Mouse (Mus musculus): ENCODE results near the gene Tmem262. TPM values are rescaled to one million over a fixed set of nuclear protein-coding genes. Genes with fewer than 3 reads are reported as not detected.

The Tmem262 gene
- total and polyA plus RNA-seq, 3 experiments: 0.18 TPM; not detected in 2

- Histone ChIP-seq H3K27ac (ENCODE audit: control insufficient read depth, low read depth, low read length) (no peak overlapping the region), H3K9me3 (replicated peaks; ENCODE audit: insufficient read depth, low read length) (no peaks in the 10 kb centered on the region), H3K4me3 (ENCODE audit: control insufficient read depth in 1 of 2, insufficient read depth in 1 of 2, low read depth in 2 of 2, low read length in 2 of 2) (no peak overlapping the region), H3K4me1 (ENCODE audit: control insufficient read depth in 1 of 2, insufficient read depth in 2 of 2, low read length in 2 of 2) (peaks cover 0 to 3% of the 10 kb centered on the region in 2 experiments; a peak in 2 of 4 replicates), H3K79me2 (ENCODE audit: control insufficient read depth, insufficient read depth, low read length, poor library complexity) (peaks cover 1% of the 10 kb centered on the region; the same call in 1 of the 2 replicates), H3K36me3 (ENCODE audit: control insufficient read depth in 1 of 2, insufficient read depth in 2 of 2, low read length in 2 of 2) (peaks cover 0 to 7% of the 10 kb centered on the region in 2 experiments; a peak in 2 of 4 replicates), H3K27me3 (ENCODE audit: control insufficient read depth in 1 of 2, insufficient read depth in 2 of 2, low read length in 2 of 2) (no peaks in the 10 kb centered on the region), H3K9ac (ENCODE audit: control insufficient read depth, low read depth, low read length, poor library complexity, severe bottlenecking) (no peak overlapping the region)
- no peak for DNase-seq (ENCODE audit: low read depth, low spot score)
- no peak for TF ChIP-seq JUND (IDR thresholded peaks at IDR 0.05; ENCODE audit: low read depth, low read length)
- no peak for TF ChIP-seq ZNF384 (IDR thresholded peaks at IDR 0.05; ENCODE audit: low read depth, low read length)
- no peak for TF ChIP-seq ZMIZ1 (IDR thresholded peaks at IDR 0.05; ENCODE audit: low read depth, low read length)
- no peak for TF ChIP-seq CHD1 (IDR thresholded peaks at IDR 0.05; ENCODE audit: low read depth, low read length)
- TF ChIP-seq CTCF (IDR thresholded peaks at IDR 0.05 in 2 of 3, conservative IDR thresholded peaks at IDR 0.05 in 1 of 3; ENCODE audit: control insufficient read depth in 1 of 3, insufficient read depth in 1 of 3, low read depth in 2 of 3, low read length in 3 of 3, poor library complexity in 1 of 3, severe bottlenecking in 1 of 3): no peak
Observed at GRCm38 (mm10) chr19:6123330-6123729, 43.5 kb downstream of the Tmem262 start.

GRCm38 (mm10) chr19:6124898-6125297 is 45.1 kb downstream of the Tmem262 start:
- H3K9me3 ChIP-seq (replicated peaks; ENCODE audit: insufficient read depth, low read length): no peaks in the 10 kb centered on the region
- H3K4me3 ChIP-seq (ENCODE audit: control insufficient read depth in 1 of 2, insufficient read depth in 1 of 2, low read depth in 2 of 2, low read length in 2 of 2): no peak overlapping the region
- no peaks in the 10 kb centered on the region for H3K27me3 ChIP-seq (ENCODE audit: control insufficient read depth in 1 of 2, insufficient read depth in 2 of 2, low read length in 2 of 2)
- H3K27ac ChIP-seq (ENCODE audit: control insufficient read depth, low read depth, low read length): no peak overlapping the region
- no peak overlapping the region for H3K9ac ChIP-seq (ENCODE audit: control insufficient read depth, low read depth, low read length, poor library complexity, severe bottlenecking)
- no peak for DNase-seq (ENCODE audit: low read depth, low spot score)
- H3K79me2 ChIP-seq (ENCODE audit: control insufficient read depth, insufficient read depth, low read length, poor library complexity): peaks cover 1% of the 10 kb centered on the region; the same call in 1 of the 2 replicates
- H3K4me1 ChIP-seq (ENCODE audit: control insufficient read depth in 1 of 2, insufficient read depth in 2 of 2, low read length in 2 of 2): peaks cover 3 to 7% of the 10 kb centered on the region in 2 experiments; a peak in 3 of 4 replicates
- no peak for TF ChIP-seq NRF1 (IDR thresholded peaks at IDR 0.05; ENCODE audit: insufficient read depth, low read depth, low read length, poor library complexity, severe bottlenecking)
- no peak for TF ChIP-seq ZMIZ1 (IDR thresholded peaks at IDR 0.05; ENCODE audit: low read depth, low read length)
- TF ChIP-seq CHD2 (IDR thresholded peaks at IDR 0.05; ENCODE audit: low read length): no peak
- TF ChIP-seq MAZ (IDR thresholded peaks at IDR 0.05; ENCODE audit: low read depth, low read length): no peak
- no peak for TF ChIP-seq MYB (IDR thresholded peaks at IDR 0.05; ENCODE audit: low read depth, low read length)
- TF ChIP-seq ZNF384 (IDR thresholded peaks at IDR 0.05; ENCODE audit: low read depth, low read length): no peak
- no peak for TF ChIP-seq HCFC1 (IDR thresholded peaks at IDR 0.05; ENCODE audit: low read depth, low read length)
- no peak for TF ChIP-seq MEF2A (IDR thresholded peaks at IDR 0.05; ENCODE audit: extremely low read depth, insufficient replicate concordance, low read depth, low read length, poor library complexity, severe bottlenecking)
- TF ChIP-seq ZKSCAN1 (IDR thresholded peaks at IDR 0.05; ENCODE audit: low read depth, low read length): no peak
- no peak for TF ChIP-seq EP300 (IDR thresholded peaks at IDR 0.05; ENCODE audit: low read depth in 1 of 2, low read length in 2 of 2)
- no peak for TF ChIP-seq RAD21 (IDR thresholded peaks at IDR 0.05; ENCODE audit: low read depth, low read length)
- no peak for TF ChIP-seq E2F4 (IDR thresholded peaks at IDR 0.05; ENCODE audit: borderline replicate concordance, low read depth, low read length)
- no peak for TF ChIP-seq SMC3 (IDR thresholded peaks at IDR 0.05; ENCODE audit: low read depth, low read length)
- peaks cover 0 to 12% of the 10 kb centered on the region in 2 experiments; a peak in 2 of 4 replicates for H3K36me3 ChIP-seq (ENCODE audit: control insufficient read depth in 1 of 2, insufficient read depth in 2 of 2, low read length in 2 of 2)

Measured in MEL (cell line).